Mouse (Mus musculus) thymus, postnatal 0 days (tissue): ENCODE data around the gene Hsd17b13. TPM values are rescaled to one million over a fixed set of nuclear protein-coding genes. Genes with fewer than 3 reads are reported as not detected.
"Not testable (repeated sequence)": the region's sequence is repeated elsewhere in the genome, so short reads cannot be mapped to it uniquely, and the experiment has no call there.

Experiments used
- DNase-seq: peaks from one replicate; pipeline ENCODE4 v3.0.0-alpha.2; 2015; ENCODE audit warnings: low spot score
- polyA plus RNA-seq: library from polyadenylated mRNA; unstranded; fragments of >200 nt; fragmentation: Nextera tagmentation; extraction: Ambion mirVana; gene quantifications from 2 replicates; pipeline ENCODE4 v1.2.1, GENCODE M21; 2015

Gene Hsd17b13
- polyA plus RNA-seq, 1 experiment from 2014 or later, result 0.12 TPM

- no peak for DNase-seq
Observed at GRCm38 (mm10) chr5:103980705-103981560, 3.7 kb upstream of the Hsd17b13 start.

- no peak for DNase-seq
Observed at GRCm38 (mm10) chr5:103977907-103978570, 829 bp upstream of the Hsd17b13 start.

- no peak for DNase-seq
Observed at GRCm38 (mm10) chr5:103975736-103976135, 1.5 kb downstream of the Hsd17b13 start.

- DNase-seq, result no peak
Observed at GRCm38 (mm10) chr5:103972801-103973200, 4.4 kb downstream of the Hsd17b13 start.

GRCm38 (mm10) chr5:103972379-103972778 lies 4.8 kb downstream of the Hsd17b13 start:
- no peak for DNase-seq

- DNase-seq, result no peak
Observed at GRCm38 (mm10) chr5:103971051-103971450, 6.2 kb downstream of the Hsd17b13 start.

- no peak for DNase-seq
Observed at GRCm38 (mm10) chr5:103962935-103963429, 14.2 kb downstream of the Hsd17b13 start.

- DNase-seq, result no peak
Observed at GRCm38 (mm10) chr5:103954638-103955037, 22.6 kb downstream of the Hsd17b13 start.

- DNase-seq, result no peak
Observed at GRCm38 (mm10) chr5:103953135-103954083, 23.8 kb downstream of the Hsd17b13 start.

GRCm38 (mm10) chr5:103950138-103950537 lies 27.1 kb downstream of the Hsd17b13 start:
- DNase-seq, result not testable (repeated sequence)

- DNase-seq, result no peak
Observed at GRCm38 (mm10) chr5:103943183-103943582, 34.0 kb downstream of the Hsd17b13 start.

- DNase-seq, result no peak
Observed at GRCm38 (mm10) chr5:103939856-103940255, 37.4 kb downstream of the Hsd17b13 start.

GRCm38 (mm10) chr5:103939350-103939652 lies 37.9 kb downstream of the Hsd17b13 start:
- DNase-seq, result no peak

GRCm38 (mm10) chr5:103938547-103939349 lies 38.5 kb downstream of the Hsd17b13 start:
- no peak for DNase-seq

- peak; percentile 39 for DNase-seq
Observed at GRCm38 (mm10) chr5:103936906-103937589, 40.2 kb downstream of the Hsd17b13 start.

GRCm38 (mm10) chr5:103931924-103932323 lies 45.3 kb downstream of the Hsd17b13 start:
- DNase-seq, result not testable (repeated sequence)

- DNase-seq, result no peak
Observed at GRCm38 (mm10) chr5:103930511-103930910, 46.7 kb downstream of the Hsd17b13 start.

- DNase-seq, result no peak
Observed at GRCm38 (mm10) chr5:103928196-103928550, 49.0 kb downstream of the Hsd17b13 start.

- DNase-seq, result peak; percentile 90
Observed at GRCm38 (mm10) chr5:103927429-103928195, 49.6 kb downstream of the Hsd17b13 start.
